Comparison of ENCODE assay signal across 9 mouse cellular contexts in the genomic region with DNA sequence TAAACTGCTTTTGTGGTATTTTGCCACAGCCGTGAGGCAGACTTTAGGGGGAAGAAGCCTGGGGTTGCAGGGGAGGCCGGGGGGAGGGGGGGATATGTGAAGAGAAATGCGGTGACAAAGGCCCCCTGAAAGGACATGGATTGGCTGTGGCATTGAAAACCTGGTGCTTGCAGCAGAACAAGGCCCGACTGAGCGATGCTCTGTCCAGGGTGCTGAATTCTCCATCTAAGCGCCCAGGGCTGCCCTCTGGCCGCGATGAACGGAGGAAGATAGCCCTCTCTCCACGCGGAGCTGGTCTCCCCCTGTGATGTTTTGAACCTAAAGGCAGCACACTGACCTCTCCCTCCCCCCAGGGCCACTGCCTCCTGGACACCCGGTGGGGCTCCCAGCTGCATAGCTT. TPM values are rescaled to one million over a fixed set of nuclear protein-coding genes. Genes with fewer than 3 reads are reported as not detected.
DNase-seq lines count a peak whose midpoint lies in the region; ATAC-seq and TF ChIP-seq lines count a peak whose summit lies in the region.
"Had no signal": no experiment of that assay in that cellular context is flagged by ENCODE, and none has a peak within 500 bp of the region (broad histone marks: within the 10 kb centered on the region; RNA-seq: fewer than 3 reads in every experiment).

No protein-coding gene starts in this region.

- H3K4me2 ChIP-seq in kidney, embryonic 15.5 days: no peak overlapping the region
- H3K4me2 ChIP-seq: embryonic facial prominence, embryonic 12.5 days; midbrain, embryonic 12.5 days had no signal

- TF ChIP-seq CTCF in kidney, adult 2 months (conservative IDR thresholded peaks at IDR 0.05; ENCODE audit: insufficient read depth, insufficient read length, low read depth, low read length): no peak

- peak; percentile 46 for DNase-seq in kidney, adult 2 months
- DNase-seq in adipocyte (ENCODE audit: low spot score): peak; percentile 66
- DNase-seq in embryonic facial prominence, embryonic 10.5 days (ENCODE audit: low spot score): peak; percentile 82
- DNase-seq in lung, adult 18-20 months: peak; percentile 22 to 35
- peak; percentile 46 for DNase-seq in testis, postnatal 14 days (ENCODE audit: low spot score)

- no peak overlapping the region for H3K9ac ChIP-seq in kidney, embryonic 15.5 days
- H3K9ac ChIP-seq: embryonic facial prominence, embryonic 12.5 days; midbrain, embryonic 12.5 days had no signal

- no peaks in the 10 kb centered on the region for H3K4me1 ChIP-seq in kidney, adult 2 months (ENCODE audit: control insufficient read depth, insufficient read depth, low read length)
- H3K4me1 ChIP-seq in kidney, embryonic 15.5 days: no peaks in the 10 kb centered on the region
- peaks cover 28% of the 10 kb centered on the region for H3K4me1 ChIP-seq in embryonic facial prominence, embryonic 10.5 days
- H3K4me1 ChIP-seq: embryonic facial prominence, embryonic 12.5 days had no signal

- no peaks in the 10 kb centered on the region for H3K36me3 ChIP-seq in kidney, adult 2 months (ENCODE audit: control insufficient read depth, insufficient read depth, low read length)
- H3K36me3 ChIP-seq in kidney, embryonic 15.5 days: no peaks in the 10 kb centered on the region
- H3K36me3 ChIP-seq in embryonic facial prominence, embryonic 10.5 days (replicated peaks): no peaks in the 10 kb centered on the region
- H3K36me3 ChIP-seq: embryonic facial prominence, embryonic 12.5 days; midbrain, embryonic 12.5 days had no signal

- H3K27me3 ChIP-seq in kidney, adult 2 months (replicated peaks; ENCODE audit: control insufficient read depth, insufficient read depth, low read length): no peaks in the 10 kb centered on the region
- peaks cover 18% of the 10 kb centered on the region; the same call in 1 of the 2 replicates for H3K27me3 ChIP-seq in kidney, embryonic 15.5 days
- H3K27me3 ChIP-seq in embryonic facial prominence, embryonic 10.5 days (replicated peaks; ENCODE audit: low read depth, poor library complexity, severe bottlenecking): peaks cover 50% of the 10 kb centered on the region

- TF ChIP-seq POLR2A in kidney, adult 2 months (IDR thresholded peaks at IDR 0.05; ENCODE audit: low read depth, low read length): no peak

- no peaks in the 10 kb centered on the region for H3K9me3 ChIP-seq in kidney, embryonic 15.5 days (replicated peaks)
- no peaks in the 10 kb centered on the region for H3K9me3 ChIP-seq in embryonic facial prominence, embryonic 10.5 days
- H3K9me3 ChIP-seq: embryonic facial prominence, embryonic 12.5 days; midbrain, embryonic 12.5 days had no signal

- ATAC-seq in kidney, embryonic 15.5 days (replicated peaks; ENCODE audit: low FRiP score): no peak
- no peak for ATAC-seq in frontal cortex, adult (ENCODE audit: low TSS enrichment)

- H3K4me3 ChIP-seq in kidney, adult 2 months (ENCODE audit: insufficient read depth, low read depth, low read length): no peak overlapping the region
- H3K4me3 ChIP-seq in kidney, embryonic 15.5 days (replicated peaks): no peak overlapping the region
- no peak overlapping the region for H3K4me3 ChIP-seq in embryonic facial prominence, embryonic 10.5 days
- H3K4me3 ChIP-seq: embryonic facial prominence, embryonic 12.5 days; midbrain, embryonic 12.5 days had no signal

- H3K27ac ChIP-seq in kidney, adult 2 months (ENCODE audit: insufficient read depth, low read depth, low read length): no peak overlapping the region
- no peak overlapping the region for H3K27ac ChIP-seq in kidney, embryonic 15.5 days
- no peak overlapping the region for H3K27ac ChIP-seq in embryonic facial prominence, embryonic 10.5 days (replicated peaks)
- H3K27ac ChIP-seq: embryonic facial prominence, embryonic 12.5 days; midbrain, embryonic 12.5 days had no signal

- 3% methylated on average over 12 of the region's 12 CpGs for whole genome bisulfite sequencing in kidney, adult 2 months
- WGBS in kidney, embryonic 15.5 days: 3% methylated on average over 12 of the region's 12 CpGs
- 4% methylated on average over 12 of the region's 12 CpGs for WGBS in embryonic facial prominence, embryonic 10.5 days

RNA-seq across cellular contexts. Expression of a gene that starts 13.1 kb away (rescaled TPM):
- polyA plus RNA-seq in kidney, adult 2 months (2012; rRNA removed): 2.0 and 2.1 TPM in 2 replicates
- 2.0 and 2.4 TPM in 2 replicates for polyA plus RNA-seq in kidney, embryonic 15.5 days (2015; fragmentation: Nextera tagmentation; extraction: Ambion mirVana)
- 1.8 and 2.2 TPM in 2 replicates for polyA plus RNA-seq in embryonic facial prominence, embryonic 10.5 days (2016; fragmentation: Nextera tagmentation; extraction: Ambion mirVana)

RNA-seq across cellular contexts. Expression of a gene that starts 13.9 kb away (rescaled TPM):
- 54.3 and 57.8 TPM in 2 replicates for polyA plus RNA-seq in kidney, adult 2 months (2012; rRNA removed)
- polyA plus RNA-seq in kidney, embryonic 15.5 days (2015; fragmentation: Nextera tagmentation; extraction: Ambion mirVana): 58.3 and 67.4 TPM in 2 replicates
- 66.3 and 68.6 TPM in 2 replicates for polyA plus RNA-seq in embryonic facial prominence, embryonic 10.5 days (2016; fragmentation: Nextera tagmentation; extraction: Ambion mirVana)

RNA-seq across cellular contexts. Expression of a gene that starts 42.5 kb away (rescaled TPM):
- polyA plus RNA-seq in kidney, adult 2 months (2012; rRNA removed): 0.62 TPM in 1 of 2 replicates, not detected in the other
- not detected in 2 replicates for polyA plus RNA-seq in kidney, embryonic 15.5 days (2015; fragmentation: Nextera tagmentation; extraction: Ambion mirVana)
- not detected in 2 replicates for polyA plus RNA-seq in embryonic facial prominence, embryonic 10.5 days (2016; fragmentation: Nextera tagmentation; extraction: Ambion mirVana)

RNA-seq across cellular contexts. Expression of a gene that starts 43.0 kb away (rescaled TPM):
- 49.5 and 62.1 TPM in 2 replicates for polyA plus RNA-seq in kidney, adult 2 months (2012; rRNA removed)
- 45.5 and 50.4 TPM in 2 replicates for polyA plus RNA-seq in kidney, embryonic 15.5 days (2015; fragmentation: Nextera tagmentation; extraction: Ambion mirVana)
- polyA plus RNA-seq in embryonic facial prominence, embryonic 10.5 days (2016; fragmentation: Nextera tagmentation; extraction: Ambion mirVana): 16.1 and 18.1 TPM in 2 replicates

RNA-seq across cellular contexts. Expression of a gene that starts 49.2 kb away (rescaled TPM):
- polyA plus RNA-seq in kidney, adult 2 months (2012; rRNA removed): 31.5 and 31.9 TPM in 2 replicates
- 5.7 and 5.9 TPM in 2 replicates for polyA plus RNA-seq in kidney, embryonic 15.5 days (2015; fragmentation: Nextera tagmentation; extraction: Ambion mirVana)
- 2.4 and 3.4 TPM in 2 replicates for polyA plus RNA-seq in embryonic facial prominence, embryonic 10.5 days (2016; fragmentation: Nextera tagmentation; extraction: Ambion mirVana)

Comparison
In these comparisons a context has a peak if more than half of its experiments do, and no peak if none do; other contexts are left out.
1. DNase-seq: peak in every context shown above with its lines; median percentile 82 in embryonic facial prominence, embryonic 10.5 days; 66 in adipocyte; 46 in kidney, adult 2 months; 46 in testis, postnatal 14 days; 28 in lung, adult 18-20 months.